Mouse (Mus musculus) liver, embryonic 12.5 days (tissue): ENCODE results near the gene Rora. TPM values are rescaled to one million over a fixed set of nuclear protein-coding genes. Genes with fewer than 3 reads are reported as not detected.

ENCODE experiments used
- ATAC-seq: fragments of 200-750 bp; cut with Nextera tagmentation; 2 replicates; pipeline ENCODE4 v1.8.0; 2017; ENCODE audit warnings: moderate number of reproducible peaks, mild to moderate bottlenecking, moderate library complexity
- H3K27ac ChIP-seq: fragments of 300-500 bp; sonication (generic); 2 replicates; pipeline ENCODE4 v1.5.1; 2016; ENCODE audit warnings: mild to moderate bottlenecking
- H3K27me3 ChIP-seq: fragments of 300-500 bp; sonication (generic); replicated peaks from 2 replicates; pipeline ENCODE4 v1.6.1; 2016; ENCODE audit warnings: mild to moderate bottlenecking, moderate library complexity
- H3K36me3 ChIP-seq: fragments of 300-500 bp; sonication (generic); 2 replicates; pipeline ENCODE4 v1.6.1; 2016; ENCODE audit warnings: mild to moderate bottlenecking, moderate library complexity
- H3K4me1 ChIP-seq: fragments of 300-500 bp; sonication (generic); 2 replicates; pipeline ENCODE4 v1.6.1; 2016
- H3K4me2 ChIP-seq: fragments of 300-500 bp; sonication (generic); 2 replicates; pipeline ENCODE4 v1.6.1; 2016; ENCODE audit warnings: mild to moderate bottlenecking, moderate library complexity
- H3K4me3 ChIP-seq: fragments of 300-500 bp; sonication (generic); 2 replicates; pipeline ENCODE4 v1.5.1; 2016; ENCODE audit warnings: mild to moderate bottlenecking, moderate library complexity
- H3K9ac ChIP-seq: fragments of 300-500 bp; sonication (generic); 2 replicates; pipeline ENCODE4 v1.6.1; 2016; ENCODE audit warnings: mild to moderate bottlenecking, moderate library complexity
- H3K9me3 ChIP-seq: fragments of 300-500 bp; sonication (generic); replicated peaks from 2 replicates; pipeline ENCODE4 v1.6.1; 2016; ENCODE audit warnings: mild to moderate bottlenecking, moderate library complexity
- WGBS: fragments of 180-500 bp; shearing (Covaris S2); methylation state at CpG from one replicate; pipeline ENCODE4 v1.1.7; 2016; ENCODE audit not compliant: insufficient replicate concordance; 5-methylcytosine and 5-hydroxymethylcytosine counted together
- polyA plus RNA-seq: library from polyadenylated mRNA; unstranded; fragments of >200 nt; fragmentation: Nextera tagmentation; extraction: Ambion mirVana; gene quantifications from 2 replicates; pipeline ENCODE4 v1.2.1, GENCODE M21; 2016

The Rora gene
- polyA plus RNA-seq, 1 experiment from 2014 or later: 2.4 TPM

DNA sequence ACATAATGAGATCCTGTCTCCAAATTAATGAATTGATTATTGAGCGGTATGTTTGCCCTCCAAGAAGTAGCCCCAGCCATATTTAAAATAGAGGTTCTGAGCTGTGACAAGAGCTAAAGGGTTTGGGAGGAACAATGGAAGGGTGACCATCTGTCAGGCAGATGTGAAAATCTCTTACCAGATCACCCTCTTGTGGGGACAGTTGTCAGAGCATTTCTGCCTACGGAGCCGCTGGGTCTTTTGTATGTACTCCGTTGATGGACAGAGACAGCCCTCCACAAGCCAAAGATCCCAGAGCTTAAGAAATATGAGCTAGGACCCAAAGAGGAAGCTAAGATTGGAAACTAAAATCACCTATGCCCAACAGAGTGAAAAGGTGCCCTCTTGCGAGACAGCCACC lies 322.6 kb downstream of the Rora start:
- no peaks in the 10 kb centered on the region for H3K4me1 ChIP-seq
- H3K4me2 ChIP-seq: no peak overlapping the region
- 69% methylated on average over 5 of the region's 5 CpGs for WGBS
- no peak for ATAC-seq
- no peaks in the 10 kb centered on the region for H3K36me3 ChIP-seq
- H3K9ac ChIP-seq: no peak overlapping the region
- H3K9me3 ChIP-seq: no peaks in the 10 kb centered on the region
- no peak overlapping the region for H3K27ac ChIP-seq
- 0 out of 2 replicates have a peak, but pooled peaks cover 5% of the 10 kb centered on the region for H3K27me3 ChIP-seq
- no peak overlapping the region for H3K4me3 ChIP-seq

DNA sequence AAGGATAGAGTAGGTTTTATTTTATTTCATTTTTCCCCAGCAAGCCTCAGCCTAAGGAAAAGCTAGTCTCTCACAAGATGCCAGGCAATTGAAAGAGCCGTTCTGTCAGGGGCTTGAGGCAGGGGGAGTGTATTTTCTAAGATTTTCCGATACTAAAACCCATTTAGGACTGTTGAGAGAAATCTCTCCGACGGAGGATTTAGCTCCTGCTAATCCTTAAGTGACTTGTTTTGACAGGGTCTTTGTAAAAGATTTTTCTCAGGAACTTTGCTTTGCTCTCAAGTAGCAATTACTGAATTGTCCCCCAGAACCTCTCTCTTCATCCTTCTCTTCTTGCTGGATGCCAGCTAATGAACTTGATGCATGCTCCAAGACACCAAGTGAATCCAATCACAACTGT lies 323.3 kb downstream of the Rora start:
- Histone ChIP-seq H3K4me2 (no peak overlapping the region), H3K4me1 (no peaks in the 10 kb centered on the region), H3K27ac (no peak overlapping the region), H3K36me3 (no peaks in the 10 kb centered on the region), H3K4me3 (no peak overlapping the region), H3K27me3 (0 out of 2 replicates have a peak, but pooled peaks cover 5% of the 10 kb centered on the region), H3K9ac (no peak overlapping the region), H3K9me3 (no peaks in the 10 kb centered on the region)
- WGBS: 60% methylated on average over 4 of the region's 4 CpGs
- ATAC-seq: no peak

DNA sequence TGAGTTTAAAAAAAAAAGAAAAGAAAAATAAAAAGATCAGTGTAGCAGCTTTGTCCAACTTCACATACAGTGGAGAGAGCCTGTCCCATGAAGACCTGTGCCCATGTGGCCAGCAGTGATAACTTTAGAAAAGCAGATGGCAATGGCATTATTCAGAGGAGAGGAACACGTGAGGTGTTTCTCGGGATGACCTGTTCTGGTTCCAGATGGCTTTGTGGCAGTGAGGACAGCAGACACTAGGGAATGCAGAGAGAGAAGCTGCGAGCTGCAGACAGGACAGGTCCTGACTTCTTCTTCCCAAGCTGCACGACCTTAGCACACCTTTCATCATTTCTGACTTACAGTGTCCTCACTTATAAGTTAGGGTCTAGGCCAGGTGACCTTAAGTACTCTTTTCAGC lies 325.1 kb downstream of the Rora start:
- Histone ChIP-seq H3K36me3 (no peaks in the 10 kb centered on the region), H3K4me1 (no peaks in the 10 kb centered on the region), H3K9ac (no peak overlapping the region), H3K4me3 (no peak overlapping the region), H3K27me3 (0 out of 2 replicates have a peak, but pooled peaks cover 5% of the 10 kb centered on the region), H3K27ac (no peak overlapping the region), H3K9me3 (no peaks in the 10 kb centered on the region), H3K4me2 (no peak overlapping the region)
- 55% methylated on average over 4 of the region's 4 CpGs for WGBS
- ATAC-seq: no peak

DNA sequence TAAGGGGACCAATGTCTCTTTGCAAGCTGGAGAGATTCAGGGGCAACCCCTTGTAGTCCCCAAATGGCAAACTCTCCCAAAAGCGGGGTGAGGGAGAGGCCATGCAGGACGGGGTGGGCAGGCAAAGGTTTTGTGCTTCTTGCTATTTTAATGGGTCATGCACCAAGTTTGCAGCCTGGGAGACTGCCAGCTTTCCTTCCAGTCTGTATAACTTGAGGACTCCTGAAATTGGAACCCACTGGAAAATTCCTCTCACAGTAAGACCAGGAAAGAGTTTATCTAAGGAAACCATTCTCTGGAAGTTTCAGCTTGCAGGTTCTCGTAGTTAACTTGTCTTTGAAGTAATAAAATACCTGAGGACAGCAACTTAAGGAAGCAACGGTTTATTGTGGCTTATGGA lies 326.5 kb downstream of the Rora start:
- no peak overlapping the region for H3K27ac ChIP-seq
- ATAC-seq: no peak
- WGBS: 67% methylated on average over 4 of the region's 4 CpGs
- no peaks in the 10 kb centered on the region for H3K36me3 ChIP-seq
- 0 out of 2 replicates have a peak, but pooled peaks cover 5% of the 10 kb centered on the region for H3K27me3 ChIP-seq
- no peaks in the 10 kb centered on the region for H3K4me1 ChIP-seq
- no peak overlapping the region for H3K4me2 ChIP-seq
- no peak overlapping the region for H3K4me3 ChIP-seq
- H3K9ac ChIP-seq: no peak overlapping the region
- H3K9me3 ChIP-seq: no peaks in the 10 kb centered on the region

DNA sequence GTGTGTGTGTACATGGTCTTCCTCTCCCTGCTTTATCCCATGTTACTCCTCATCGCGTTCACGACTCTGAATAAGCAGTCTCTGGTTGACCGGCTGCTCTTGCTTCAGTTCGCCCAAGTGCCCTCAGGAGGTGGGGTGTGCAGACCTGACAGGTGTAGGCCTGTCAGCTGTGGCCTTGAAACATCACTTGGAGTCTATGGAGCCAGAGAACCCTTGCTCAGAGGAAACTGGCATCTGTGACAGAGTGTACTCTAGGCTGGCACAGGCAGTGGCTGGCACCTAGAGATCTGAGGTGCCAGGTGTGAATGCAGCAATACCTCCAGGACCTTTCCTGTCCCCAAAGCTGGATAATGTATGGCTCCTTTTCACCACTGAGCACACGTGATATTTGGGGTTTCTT lies 331.5 kb downstream of the Rora start:
- 66% methylated on average over 6 of the region's 6 CpGs for WGBS

DNA sequence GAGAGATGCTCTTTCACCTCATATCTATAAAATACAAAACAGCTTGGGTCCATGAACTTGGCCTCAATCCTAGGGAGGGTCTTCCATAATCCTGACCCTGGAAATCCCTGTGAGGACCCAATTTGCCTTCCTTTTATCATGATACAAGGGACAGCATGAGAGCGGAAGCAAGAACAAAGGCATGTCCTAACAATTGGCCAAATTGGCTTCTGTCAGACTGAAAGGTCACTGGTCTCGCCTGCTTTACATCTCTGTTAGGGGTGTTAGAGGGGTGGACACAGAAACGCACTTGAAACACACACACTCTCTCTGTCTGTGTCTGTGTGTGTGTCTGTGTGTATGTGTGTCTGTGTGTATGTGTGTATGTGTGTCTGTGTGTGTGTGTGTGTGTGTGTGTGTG lies 332.2 kb downstream of the Rora start:
- no peaks in the 10 kb centered on the region for H3K4me1 ChIP-seq
- 56% methylated on average over 3 of the region's 3 CpGs for WGBS
- no peaks in the 10 kb centered on the region for H3K9me3 ChIP-seq
- ATAC-seq: no peak
- no peak overlapping the region for H3K27ac ChIP-seq
- no peak overlapping the region for H3K4me2 ChIP-seq
- no peaks in the 10 kb centered on the region for H3K27me3 ChIP-seq
- no peak overlapping the region for H3K9ac ChIP-seq
- H3K4me3 ChIP-seq: no peak overlapping the region
- H3K36me3 ChIP-seq: no peaks in the 10 kb centered on the region

More for the DNA sequence above, 331.5 kb downstream of the Rora start:
- Histone ChIP-seq H3K27me3 (no peaks in the 10 kb centered on the region), H3K36me3 (no peaks in the 10 kb centered on the region), H3K4me3 (no peak overlapping the region), H3K9ac (no peak overlapping the region), H3K4me1 (no peaks in the 10 kb centered on the region), H3K9me3 (no peaks in the 10 kb centered on the region), H3K27ac (no peak overlapping the region), H3K4me2 (no peak overlapping the region)
- no peak for ATAC-seq

DNA sequence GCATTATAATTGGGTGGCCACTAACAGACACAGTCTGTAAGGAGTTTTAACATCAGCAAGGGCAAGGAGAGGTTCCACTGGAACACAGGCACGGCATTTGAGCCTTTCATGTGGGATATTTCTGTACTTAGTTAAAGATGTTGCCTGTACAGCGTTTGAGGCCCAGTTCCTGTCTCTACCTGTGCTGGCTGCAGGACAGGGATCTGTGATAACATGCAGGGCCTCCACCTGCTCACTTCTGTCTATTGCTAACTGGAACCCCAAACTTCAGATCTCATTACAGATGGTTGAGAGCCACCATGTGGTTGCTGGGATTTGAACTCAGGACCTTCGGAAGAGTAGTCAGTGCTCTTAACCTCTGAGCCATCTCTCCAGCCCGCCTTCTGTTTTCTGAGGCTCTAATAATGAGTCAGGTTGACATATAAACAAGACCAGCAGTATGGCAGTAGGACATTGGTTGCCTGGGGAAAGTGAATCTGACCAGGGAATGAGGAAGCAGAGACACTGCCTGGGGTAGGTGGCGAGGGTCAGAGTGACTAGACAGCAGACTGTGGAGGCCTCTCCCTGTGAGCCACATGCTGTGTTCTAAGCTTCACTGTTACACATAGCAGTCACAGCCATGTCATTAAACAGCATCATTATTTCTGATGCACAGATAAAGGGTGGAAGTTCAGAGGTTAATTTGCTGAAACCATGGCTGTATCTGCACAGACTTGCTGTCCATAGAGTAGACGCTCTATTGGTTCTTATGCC lies 333.9 kb downstream of the Rora start:
- no peak for ATAC-seq
- 67% methylated on average over 6 of the region's 6 CpGs for WGBS
- Histone ChIP-seq H3K9me3 (no peaks in the 10 kb centered on the region), H3K27me3 (no peaks in the 10 kb centered on the region), H3K4me3 (no peak overlapping the region), H3K36me3 (no peaks in the 10 kb centered on the region), H3K4me1 (no peaks in the 10 kb centered on the region), H3K9ac (no peak overlapping the region), H3K27ac (no peak overlapping the region), H3K4me2 (no peak overlapping the region)

DNA sequence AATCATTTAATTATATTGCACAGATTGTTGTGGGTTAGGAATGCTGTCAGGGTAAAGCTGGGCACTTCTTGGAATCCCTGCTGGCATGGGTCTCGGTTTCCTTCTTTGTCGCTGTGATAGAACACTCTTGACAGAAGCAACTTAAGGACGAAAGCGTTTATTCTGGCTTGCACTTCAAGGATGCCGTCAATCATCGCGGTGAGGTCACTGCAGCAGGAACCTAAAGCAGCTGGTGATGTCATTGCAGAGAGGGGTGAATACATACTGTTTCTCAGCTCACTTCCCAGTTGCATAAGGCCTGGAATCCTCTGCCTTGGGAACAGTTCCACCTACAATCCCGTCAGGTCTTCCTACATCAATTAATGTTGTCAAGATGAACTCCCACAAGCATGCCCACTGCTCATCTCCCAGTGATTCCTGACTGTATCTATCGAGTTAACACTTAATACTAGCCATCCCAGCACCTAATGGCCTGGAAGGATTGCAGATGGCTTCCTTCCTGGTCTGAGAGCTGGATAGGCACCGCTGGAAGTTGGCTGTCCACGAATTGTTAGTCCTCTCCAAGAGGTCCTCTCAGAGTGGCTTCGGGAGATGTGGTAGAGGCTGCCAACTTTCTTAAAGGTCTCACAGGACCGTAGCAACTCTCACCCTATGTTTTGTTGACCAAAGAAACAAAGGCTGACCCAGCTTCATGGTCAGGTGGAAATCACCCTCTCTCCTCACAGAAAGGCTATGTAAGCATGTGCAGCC lies 334.8 kb downstream of the Rora start:
- H3K4me1 ChIP-seq: no peaks in the 10 kb centered on the region
- H3K27me3 ChIP-seq: no peaks in the 10 kb centered on the region
- no peak overlapping the region for H3K4me3 ChIP-seq
- no peaks in the 10 kb centered on the region for H3K9me3 ChIP-seq
- no peak overlapping the region for H3K9ac ChIP-seq
- no peak for ATAC-seq
- no peak overlapping the region for H3K27ac ChIP-seq
- no peak overlapping the region for H3K4me2 ChIP-seq
- WGBS: 58% methylated on average over 13 of the region's 13 CpGs
- H3K36me3 ChIP-seq: no peaks in the 10 kb centered on the region

DNA sequence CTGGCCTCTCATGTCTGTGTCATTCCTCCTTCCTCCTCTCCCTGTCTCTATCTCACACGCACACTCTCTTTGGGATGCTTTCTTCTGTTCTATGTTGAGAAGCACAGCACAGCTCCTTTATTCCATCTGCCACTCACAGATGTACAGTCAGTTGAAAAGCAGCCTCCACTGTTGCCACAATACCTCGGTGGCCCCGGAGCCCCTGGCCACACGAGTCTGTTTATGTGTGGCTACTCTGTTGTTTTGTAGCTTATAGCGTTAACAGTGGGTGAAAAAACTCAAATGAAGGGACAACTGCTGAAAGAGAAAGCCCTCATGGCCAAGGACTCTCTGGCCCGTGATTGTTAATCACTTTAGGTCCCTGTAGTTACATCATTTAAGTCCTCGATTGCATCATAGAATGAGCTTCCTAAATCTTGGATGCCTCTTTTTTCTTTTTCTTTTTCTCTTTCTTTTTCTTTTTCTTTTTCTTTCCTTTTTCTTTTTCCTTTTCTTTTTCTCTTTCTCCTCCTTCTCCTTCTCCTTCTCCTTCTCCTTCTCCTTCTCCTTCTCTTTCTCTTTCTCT lies 336.4 kb downstream of the Rora start:
- no peak overlapping the region for H3K27ac ChIP-seq
- no peaks in the 10 kb centered on the region for H3K4me1 ChIP-seq
- no peaks in the 10 kb centered on the region for H3K36me3 ChIP-seq
- no peak overlapping the region for H3K4me2 ChIP-seq
- H3K9ac ChIP-seq: no peak overlapping the region
- H3K9me3 ChIP-seq: no peaks in the 10 kb centered on the region
- 59% methylated on average over 7 of the region's 7 CpGs for WGBS
- ATAC-seq: no peak
- no peaks in the 10 kb centered on the region for H3K27me3 ChIP-seq
- no peak overlapping the region for H3K4me3 ChIP-seq

DNA sequence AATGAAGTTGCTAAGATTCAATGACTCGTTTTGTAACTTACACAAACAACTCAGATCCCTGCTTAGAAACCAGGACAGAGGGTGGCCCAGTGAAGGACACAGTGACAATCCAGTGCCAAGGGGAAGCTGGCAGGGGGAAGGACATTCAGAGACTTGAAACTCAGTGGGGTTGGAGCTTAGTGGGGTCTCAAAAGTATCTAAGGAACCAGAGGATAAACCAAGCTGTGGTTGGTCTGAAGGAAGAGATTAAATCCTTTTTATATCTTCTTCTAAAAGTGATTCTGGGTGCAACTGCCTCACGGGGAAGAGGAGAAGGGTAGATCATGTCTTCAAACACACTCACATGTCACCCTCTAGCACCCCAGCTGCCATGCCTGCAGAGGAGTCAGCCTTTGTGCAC lies 340.3 kb downstream of the Rora start:
- no peak for ATAC-seq
- Histone ChIP-seq H3K9ac (no peak overlapping the region), H3K4me3 (no peak overlapping the region), H3K9me3 (no peaks in the 10 kb centered on the region), H3K36me3 (no peaks in the 10 kb centered on the region), H3K4me2 (no peak overlapping the region), H3K27ac (no peak overlapping the region), H3K4me1 (no peaks in the 10 kb centered on the region), H3K27me3 (no peaks in the 10 kb centered on the region)
- 48% methylated on average over 2 of the region's 2 CpGs for WGBS

DNA sequence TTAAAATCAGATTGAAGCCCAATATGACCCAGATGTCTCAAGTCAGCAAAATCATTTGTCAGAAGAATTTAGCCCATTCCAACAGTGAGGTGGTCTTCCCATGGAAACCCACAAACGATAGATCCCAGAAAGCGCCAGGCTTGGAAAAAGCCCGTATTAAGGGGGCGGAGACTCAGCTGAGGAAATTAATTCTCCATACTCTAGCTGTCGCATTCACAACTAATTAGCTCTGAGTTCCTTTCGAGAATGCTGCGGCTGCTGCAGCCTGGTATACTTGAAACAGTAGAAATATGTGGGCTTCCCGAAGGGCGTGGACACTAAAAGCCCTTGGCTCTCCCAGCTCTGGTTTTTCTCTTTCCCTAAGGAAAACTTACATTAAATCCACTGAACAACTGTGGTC lies 345.4 kb downstream of the Rora start:
- ATAC-seq: no peak
- WGBS: 80% methylated on average over 9 of the region's 9 CpGs

DNA sequence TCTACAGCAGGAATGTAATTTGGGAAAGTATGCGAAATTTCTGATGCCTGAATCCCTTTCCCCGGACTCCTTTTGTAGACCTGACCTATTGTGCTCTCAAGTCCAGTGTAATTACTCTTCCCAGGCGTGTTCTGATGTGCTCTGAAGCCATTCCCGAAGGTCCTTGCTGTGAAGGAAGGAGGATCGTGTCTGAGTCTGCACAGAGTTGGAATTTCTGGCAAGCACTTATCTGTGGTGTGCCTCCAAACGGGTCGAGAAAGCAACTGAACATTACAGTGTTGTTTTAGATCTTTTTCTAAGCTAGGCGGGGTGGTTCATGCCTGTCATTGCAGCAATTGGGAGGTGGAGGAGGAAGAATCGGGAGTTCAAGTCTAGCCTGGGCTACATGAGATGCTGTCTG lies 350.9 kb downstream of the Rora start:
- Histone ChIP-seq H3K9me3 (no peaks in the 10 kb centered on the region), H3K27me3 (no peaks in the 10 kb centered on the region), H3K4me3 (no peak overlapping the region), H3K27ac (no peak overlapping the region), H3K4me2 (no peak overlapping the region), H3K9ac (no peak overlapping the region), H3K36me3 (no peaks in the 10 kb centered on the region), H3K4me1 (no peaks in the 10 kb centered on the region)
- ATAC-seq: no peak
- 56% methylated on average over 9 of the region's 9 CpGs for WGBS

More for the DNA sequence above, 345.4 kb downstream of the Rora start:
- H3K27ac ChIP-seq: no peak overlapping the region
- no peak overlapping the region for H3K4me3 ChIP-seq
- H3K4me2 ChIP-seq: no peak overlapping the region
- H3K36me3 ChIP-seq: no peaks in the 10 kb centered on the region
- no peak overlapping the region for H3K9ac ChIP-seq
- no peaks in the 10 kb centered on the region for H3K4me1 ChIP-seq
- H3K9me3 ChIP-seq: no peaks in the 10 kb centered on the region
- no peaks in the 10 kb centered on the region for H3K27me3 ChIP-seq
